Mouse (Mus musculus) left cerebral cortex, postnatal 36 days (tissue): Measurements from ENCODE around the gene Nob1. TPM values are rescaled to one million over a fixed set of nuclear protein-coding genes. Genes with fewer than 3 reads are reported as not detected.

Source experiments
- DNase-seq, 2 experiments: peaks; one replicate each; pipeline ENCODE4 v3.0.0; 2021 to 2022; ENCODE audit warnings: low spot score in 2 of 2, mixed read lengths in 1 of 2
- intact Hi-C: fragments of 180-260 bp; cut with DNase I; formaldehyde crosslinking; loops from one replicate; pipeline ENCODE4 v1.15.1; 2025
- total RNA-seq, 2 experiments: library from RNA; stranded (reverse); gene quantifications; 2 replicates each; pipeline ENCODE4 v1.2.3; 2021

Nob1 gene
- total RNA-seq, 2 experiments from 2014 or later, result 35.7 to 36.2 TPM

DNA sequence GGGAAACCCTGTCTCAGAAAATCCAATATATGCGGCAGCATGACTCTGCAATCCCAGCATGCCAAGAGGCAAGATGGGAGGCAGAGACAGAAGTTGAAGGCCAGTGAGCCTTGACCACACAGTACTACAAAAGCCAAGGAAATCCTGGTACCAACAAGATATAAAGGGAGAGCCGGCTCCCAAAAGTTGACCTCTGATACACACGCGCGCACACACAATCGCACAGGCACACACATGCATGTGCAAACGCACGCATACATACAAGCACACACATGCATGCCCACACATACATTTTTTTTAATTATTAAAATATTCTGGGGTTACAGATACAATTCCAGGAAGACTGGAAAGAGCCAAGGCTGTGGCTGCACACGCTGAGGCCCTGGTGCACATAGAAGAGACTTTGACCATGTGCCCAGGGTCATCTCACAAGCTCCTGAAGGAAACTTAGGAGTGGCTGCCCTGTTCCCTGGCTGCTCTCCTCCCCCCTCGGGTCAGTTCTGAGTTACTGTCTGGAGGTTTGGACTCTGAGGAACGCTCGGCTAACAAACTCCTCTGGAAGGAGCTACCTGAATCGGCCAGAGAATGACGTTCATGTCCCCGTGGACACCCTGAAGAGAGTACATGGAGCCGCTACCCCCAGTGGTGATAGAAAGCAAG lies 34.2 kb downstream of the Nob1 start:
- DNase-seq, result no peak
- intact Hi-C loops, result no loop called here

DNA sequence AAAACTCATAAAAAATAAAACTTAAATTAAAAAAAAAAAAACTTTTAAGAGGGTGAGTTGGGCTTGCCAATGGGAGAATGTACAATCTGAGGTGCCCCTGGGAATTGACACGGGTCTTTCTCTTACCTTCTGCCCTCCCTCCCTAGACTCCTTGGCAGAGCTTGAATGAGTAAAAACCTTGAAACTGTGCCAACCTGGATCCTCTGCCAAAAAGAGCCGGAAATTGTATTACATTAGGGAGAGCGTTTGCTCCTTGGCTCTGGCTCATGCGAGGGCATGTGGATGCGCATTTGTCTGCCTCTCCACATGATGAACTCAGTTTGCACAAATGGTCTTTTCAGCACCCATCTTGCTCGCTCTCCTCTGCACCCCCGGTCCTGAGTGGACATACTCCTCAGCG lies 35.3 kb downstream of the Nob1 start:
- DNase-seq, result no peak
- intact Hi-C loops, result loop anchor here (5.0 kb wide), 1 partner anchor 33 kb away; no protein-coding TSS in a partner anchor

DNA sequence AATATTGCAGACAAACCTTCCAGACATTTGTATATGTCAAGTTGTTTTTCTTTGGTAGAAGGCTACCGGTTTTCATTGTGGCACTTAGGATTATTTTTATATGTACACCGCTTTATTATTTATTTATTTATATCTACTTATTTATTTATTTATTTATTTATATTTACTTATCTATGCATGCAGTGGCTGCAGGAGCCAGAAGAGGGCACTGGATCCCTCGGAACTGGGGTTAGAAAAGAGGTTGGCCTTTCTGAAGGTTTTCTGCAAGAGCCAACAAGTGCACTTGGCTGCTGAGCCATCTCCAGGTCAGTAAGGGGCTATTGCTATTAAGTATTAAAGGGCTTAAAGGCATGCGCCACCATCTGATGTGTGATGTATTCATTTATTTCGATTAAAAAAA lies 37.0 kb downstream of the Nob1 start:
- DNase-seq, result no peak
- intact Hi-C loops, result loop anchor here (5.0 kb wide), 1 partner anchor 34 kb away; no protein-coding TSS in a partner anchor

DNA sequence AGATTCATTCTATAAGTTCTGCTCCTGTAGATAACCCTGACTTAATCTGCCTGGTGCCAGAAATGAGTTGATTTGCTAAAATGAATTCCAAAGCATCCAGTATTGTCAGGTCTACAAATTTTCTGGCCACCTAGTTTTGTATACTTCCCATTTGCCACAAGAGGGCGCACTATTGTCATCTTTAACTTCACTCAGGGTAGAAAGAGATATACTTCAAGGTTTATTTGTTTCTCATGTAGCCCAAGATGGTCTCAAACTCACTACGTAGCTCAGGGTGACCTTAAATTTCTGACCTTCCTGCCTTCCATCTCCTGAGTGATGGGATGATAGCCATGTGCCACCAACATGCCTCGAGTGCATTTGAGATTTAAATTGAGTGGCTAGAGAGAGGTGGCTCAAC lies 38.2 kb downstream of the Nob1 start:
- no peak for DNase-seq
- intact Hi-C loops, result loop anchor here (5.0 kb wide), 1 partner anchor 36 kb away; no protein-coding TSS in a partner anchor

DNA sequence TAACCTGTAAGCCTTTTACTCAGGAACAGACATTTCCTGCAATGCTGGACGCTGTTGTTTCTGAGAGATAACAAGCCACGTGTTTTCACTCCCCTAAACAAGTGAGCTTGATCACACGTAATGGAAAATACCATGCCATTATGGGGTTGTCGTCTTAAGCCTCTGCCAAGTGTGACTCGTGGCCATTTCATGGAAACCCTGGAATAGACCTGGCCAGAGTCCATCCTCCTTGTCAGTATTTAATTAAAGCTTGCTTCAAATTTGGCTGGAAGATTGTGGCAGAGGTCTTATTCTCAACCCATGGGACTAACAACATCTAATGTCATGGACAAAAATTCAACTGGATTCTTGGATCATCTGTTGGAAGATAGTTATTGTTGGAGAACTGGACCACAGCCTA lies 38.7 kb downstream of the Nob1 start:
- intact Hi-C loops, result loop anchor here (5.0 kb wide), 1 partner anchor 36 kb away; no protein-coding TSS in a partner anchor
- no peak for DNase-seq

DNA sequence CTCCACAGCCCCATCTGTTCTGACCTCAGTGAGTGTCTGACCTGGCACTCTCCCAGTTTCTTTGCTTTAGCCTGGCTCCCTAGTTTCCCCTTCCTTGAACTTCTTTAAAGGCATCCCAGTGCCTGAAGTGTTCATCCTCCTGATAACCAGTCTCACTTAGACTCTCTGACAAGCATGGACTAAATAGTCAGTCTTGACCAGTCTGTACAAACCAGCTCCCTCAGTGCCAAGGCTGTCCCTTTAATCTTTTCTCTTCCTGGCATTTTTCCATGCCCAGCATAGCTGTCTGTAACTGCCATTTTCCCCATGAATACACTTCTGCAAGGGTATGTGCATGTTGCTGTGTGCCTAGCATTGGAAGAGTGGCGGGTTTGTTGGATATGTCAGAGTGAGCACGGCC lies 39.8 kb downstream of the Nob1 start:
- DNase-seq, result no peak
- intact Hi-C loops, result loop anchor here (5.0 kb wide), 1 partner anchor 37 kb away; no protein-coding TSS in a partner anchor

DNA sequence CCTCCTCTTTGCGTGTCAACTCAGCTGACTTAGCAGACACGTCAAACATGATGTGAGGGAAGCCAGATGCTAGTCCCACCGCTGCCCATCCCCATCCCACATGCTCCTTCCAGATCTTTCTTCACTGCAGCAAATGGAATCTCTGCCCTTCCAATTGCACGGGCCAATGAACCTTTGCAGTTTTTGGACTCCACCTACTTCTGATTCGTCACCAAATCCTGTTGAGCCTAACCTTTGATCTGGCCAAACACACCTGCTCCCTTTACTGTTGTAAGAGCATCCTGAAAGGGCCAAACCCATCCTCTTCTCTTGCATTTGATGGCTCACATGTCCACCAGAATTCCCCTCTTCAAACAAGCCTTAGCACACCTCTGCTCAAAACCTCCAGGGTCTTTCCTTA lies 40.2 kb downstream of the Nob1 start:
- DNase-seq, result no peak
- intact Hi-C loops, result loop anchor here (5.0 kb wide), 1 partner anchor 38 kb away; no protein-coding TSS in a partner anchor

DNA sequence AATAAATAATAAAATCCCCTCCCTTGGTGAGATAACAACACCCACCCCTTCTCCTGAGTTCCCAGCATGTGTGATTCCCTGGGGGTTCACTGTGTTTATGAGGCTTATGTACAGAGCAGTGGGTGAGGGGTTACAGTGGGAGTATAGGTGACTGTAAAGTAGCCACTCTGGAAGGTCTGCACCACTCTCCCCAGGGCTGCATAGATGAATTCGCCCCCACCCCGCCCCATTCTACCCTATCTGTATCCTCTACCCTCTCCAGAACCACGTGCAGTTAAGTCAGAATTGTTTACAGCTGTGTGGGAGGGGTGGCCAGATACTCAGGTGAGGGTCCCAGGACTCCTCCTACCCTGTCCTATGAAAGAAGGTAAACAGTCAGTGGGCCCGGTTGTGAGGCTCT lies 42.0 kb downstream of the Nob1 start:
- intact Hi-C loops, result no loop called here
- DNase-seq, result no peak

DNA sequence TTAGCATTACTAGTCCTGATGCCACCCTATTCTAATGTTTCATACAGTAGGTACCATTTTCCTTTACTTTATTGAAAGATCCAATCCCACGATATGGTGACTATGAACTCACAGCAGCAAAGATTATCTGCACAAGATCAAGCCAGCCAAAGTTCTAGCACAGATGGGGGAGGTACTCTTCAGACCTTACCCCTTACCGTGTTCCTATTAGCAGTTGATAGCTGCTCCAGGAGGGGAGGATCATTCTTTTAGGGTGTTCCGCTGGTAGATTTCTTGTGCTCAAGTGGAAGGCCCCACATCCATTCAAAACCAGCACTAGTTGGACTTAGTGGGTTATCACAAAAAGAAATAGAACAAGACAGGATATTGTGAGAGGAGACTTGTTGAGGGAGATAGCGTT lies 43.2 kb downstream of the Nob1 start:
- DNase-seq, result no peak
- intact Hi-C loops, result no loop called here

DNA sequence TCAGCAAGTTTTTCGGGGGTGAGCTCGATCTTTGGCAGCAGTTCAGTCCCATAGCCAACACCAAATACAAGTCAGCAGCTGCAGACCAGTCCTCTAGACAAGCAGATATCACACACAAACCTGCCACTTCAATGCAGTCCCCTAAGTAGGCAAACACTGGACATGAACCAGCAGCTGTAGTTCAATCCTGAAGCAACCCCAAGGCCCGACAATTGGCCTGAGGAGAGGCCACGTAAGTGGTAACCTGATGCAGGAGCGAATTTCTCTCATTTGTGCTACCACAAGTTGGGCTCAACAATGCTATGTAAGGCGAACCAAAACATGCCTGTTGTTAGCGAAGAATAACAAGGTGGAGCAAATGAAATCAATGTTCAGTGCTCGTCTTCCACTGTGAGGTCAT lies 44.1 kb downstream of the Nob1 start:
- intact Hi-C loops, result no loop called here
- no peak for DNase-seq

DNA sequence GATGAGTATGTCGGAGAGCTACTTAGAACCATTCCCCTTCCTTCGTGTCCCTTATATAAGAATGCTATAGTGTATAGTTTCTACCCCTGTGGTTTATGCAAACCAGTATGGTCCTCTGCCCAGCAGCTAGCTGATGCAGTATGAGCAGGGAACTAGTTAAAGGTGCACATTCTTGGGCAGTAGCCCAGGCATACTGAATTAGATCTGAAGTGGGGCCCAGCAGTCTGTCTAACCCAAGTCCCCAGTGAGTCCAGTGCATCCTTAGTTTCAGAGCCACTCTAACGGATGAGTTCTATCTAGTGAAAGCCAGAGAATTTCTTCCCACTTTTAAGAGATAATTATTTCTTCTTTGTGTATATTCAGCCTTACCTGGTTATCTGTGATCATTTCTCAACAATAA lies 47.5 kb downstream of the Nob1 start:
- DNase-seq, result no peak
- intact Hi-C loops, result no loop called here

DNA sequence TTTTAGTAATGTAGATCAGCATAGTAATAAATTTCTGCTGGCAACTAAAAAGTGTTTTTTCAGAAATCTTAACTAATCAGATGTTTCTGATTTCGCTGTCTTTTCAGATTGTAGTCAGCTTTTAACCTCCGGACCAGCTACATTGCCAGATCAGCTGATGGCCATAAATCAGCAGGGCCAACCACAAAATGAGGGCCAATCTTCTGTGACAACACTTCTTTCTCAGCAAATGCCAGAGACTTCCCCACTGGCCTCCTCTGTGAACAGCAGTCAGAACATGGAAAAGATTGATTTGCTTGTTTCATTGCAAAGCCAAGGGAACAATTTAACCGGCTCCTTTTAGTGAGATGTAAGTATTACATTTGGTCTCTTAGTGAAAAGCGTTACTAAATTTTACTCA lies 54.5 kb downstream of the Nob1 start:
- intact Hi-C loops, result no loop called here
- DNase-seq, result no peak

Other genes starting within 250 kb of the Nob1 start
- 10 to 100 TPM; 46.3 to 60.9 TPM for gene Nfat5, start 131.6 kb downstream of the Nob1 start, total RNA-seq
- gene Nqo1, start 21.8 kb downstream of the Nob1 start, total RNA-seq, result 1 to 10 TPM; 5.1 to 5.4 TPM
- 10 to 100 TPM; 37.6 to 40.5 TPM for gene Wwp2, start 11.3 kb upstream of the Nob1 start, total RNA-seq
- 100 to 1,000 TPM; 103 to 107 TPM for gene Psmd7, start 163.4 kb upstream of the Nob1 start, total RNA-seq